Mouse (Mus musculus): ENCODE data around the gene Hs6st3. TPM values are rescaled to one million over a fixed set of nuclear protein-coding genes. Genes with fewer than 3 reads are reported as not detected.
"Not testable (repeated sequence)": the region's sequence is repeated elsewhere in the genome, so short reads cannot be mapped to it uniquely, and the experiment has no call there.

The Hs6st3 gene
- total RNA-seq, 4 experiments from 2014 or later: 58.0 to 69.9 (median 64.4) TPM

DNA sequence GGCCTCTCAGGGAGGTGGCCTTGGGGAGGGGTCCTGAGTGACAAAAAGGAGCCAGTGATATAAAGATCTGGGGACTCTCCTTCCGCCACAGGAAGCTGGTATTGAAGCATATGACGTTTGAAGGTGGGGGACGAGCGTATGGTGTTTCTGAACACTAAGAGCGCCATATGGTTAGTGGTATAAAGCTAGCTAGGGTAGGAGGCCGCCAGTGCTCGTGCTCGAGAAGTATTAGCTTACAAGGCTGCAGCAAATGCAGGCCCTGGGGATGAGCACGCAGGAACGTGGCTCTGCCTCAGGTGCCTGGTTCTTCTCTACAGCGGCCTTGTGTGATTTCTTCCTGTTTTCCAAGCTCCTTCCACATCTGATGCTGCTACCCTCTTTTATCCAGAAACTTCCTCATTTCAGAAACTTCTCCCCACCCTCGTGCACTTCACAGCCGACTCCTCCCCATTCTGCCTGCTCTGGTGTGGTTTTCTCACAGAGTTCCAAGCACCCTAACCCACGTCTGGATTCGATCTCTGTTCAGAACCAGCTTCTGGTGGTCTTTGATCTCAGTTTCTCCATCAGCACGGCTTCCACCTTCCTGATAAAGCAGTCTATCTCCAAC, 110.0 kb downstream of the Hs6st3 start:
- DNase-seq (ENCODE audit: low spot score in 2 of 2): peak; percentile 68 to 75

- no peak for DNase-seq (ENCODE audit: low spot score in 2 of 2)
Observed at GRCm38 (mm10) chr14:119250353-119250752, 112.2 kb downstream of the Hs6st3 start.

- DNase-seq (ENCODE audit: low spot score in 2 of 2): no peak
Observed at GRCm38 (mm10) chr14:119255396-119255795, 117.3 kb downstream of the Hs6st3 start.

- DNase-seq (ENCODE audit: low spot score in 2 of 2): no peak
Observed at GRCm38 (mm10) chr14:119257072-119257471, 118.9 kb downstream of the Hs6st3 start.

- no peak for DNase-seq (ENCODE audit: low spot score in 2 of 2)
Observed at GRCm38 (mm10) chr14:119260176-119260962, 122.2 kb downstream of the Hs6st3 start.

DNA sequence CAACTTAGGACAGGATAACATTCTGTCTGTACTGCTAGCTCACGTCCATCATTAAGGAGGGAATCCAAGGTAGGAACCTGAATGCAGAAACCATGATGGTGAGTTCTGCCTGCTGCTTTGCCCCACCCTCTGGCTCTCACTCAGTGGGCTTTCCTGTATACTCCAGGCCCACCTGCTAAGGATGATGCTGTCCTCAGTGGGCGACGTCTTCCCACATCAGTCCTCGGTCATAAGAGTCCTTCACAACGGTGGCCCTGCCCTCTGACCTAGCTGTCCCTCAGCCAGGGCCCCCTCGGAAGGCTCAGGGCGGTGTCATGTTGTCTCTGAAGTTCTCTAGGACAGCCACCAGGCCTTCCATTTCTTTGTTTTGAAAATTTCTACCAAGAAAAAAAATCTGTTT, 128.2 kb downstream of the Hs6st3 start:
- no peak for DNase-seq (ENCODE audit: low spot score in 2 of 2)

GRCm38 (mm10) chr14:119273088-119273487, 134.9 kb downstream of the Hs6st3 start:
- DNase-seq (ENCODE audit: low spot score in 2 of 2): no peak

GRCm38 (mm10) chr14:119278156-119278555, 140.0 kb downstream of the Hs6st3 start:
- DNase-seq (ENCODE audit: low spot score in 2 of 2): not testable (repeated sequence)

GRCm38 (mm10) chr14:119283951-119284350, 145.8 kb downstream of the Hs6st3 start:
- DNase-seq (ENCODE audit: low spot score in 2 of 2): no peak

DNA sequence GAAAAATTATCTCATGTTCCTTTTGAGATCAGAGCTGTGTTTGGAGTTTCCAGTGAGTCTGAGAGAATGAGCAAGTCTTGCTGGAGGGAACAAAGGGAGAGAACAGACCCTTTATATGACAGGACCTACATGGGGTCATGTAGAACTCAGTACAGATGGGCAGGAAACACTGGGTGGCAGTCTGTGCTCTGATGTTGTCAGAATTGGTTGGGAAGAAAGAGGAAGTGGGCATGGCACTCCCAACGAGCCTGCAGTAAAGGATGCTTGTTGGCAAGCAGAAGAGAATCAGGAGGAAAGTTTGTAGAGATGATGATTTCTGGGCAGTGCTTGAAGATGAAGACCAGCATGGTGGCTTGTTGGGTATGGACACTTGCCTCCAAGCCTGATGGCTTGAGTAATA, 151.5 kb downstream of the Hs6st3 start:
- DNase-seq (ENCODE audit: low spot score in 2 of 2): no peak

GRCm38 (mm10) chr14:119294071-119294470, 155.9 kb downstream of the Hs6st3 start:
- DNase-seq (ENCODE audit: low spot score in 2 of 2): no peak

GRCm38 (mm10) chr14:119306461-119306860, 168.3 kb downstream of the Hs6st3 start:
- DNase-seq (ENCODE audit: low spot score in 2 of 2): no peak

GRCm38 (mm10) chr14:119318379-119318778, 180.2 kb downstream of the Hs6st3 start:
- no peak for DNase-seq (ENCODE audit: low spot score in 2 of 2)

DNA sequence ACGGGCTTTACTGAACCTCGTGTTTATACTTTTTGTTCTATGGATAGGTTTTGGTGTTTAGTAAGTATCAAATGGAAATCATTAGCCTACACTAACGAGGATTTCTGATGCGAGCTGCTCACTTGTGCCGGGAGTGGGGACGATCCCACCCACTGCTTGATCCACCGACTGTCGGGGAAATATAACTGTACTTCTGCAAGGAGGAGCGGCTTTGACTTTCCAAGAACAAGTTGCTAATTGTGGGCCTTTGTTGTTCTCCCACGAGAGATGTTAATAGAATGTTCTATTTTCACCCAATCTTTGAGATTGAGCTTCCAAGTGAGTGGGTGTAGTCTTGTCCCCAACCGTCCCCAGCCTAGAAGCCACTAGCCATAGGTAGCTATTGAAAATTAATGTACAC, 209.1 kb downstream of the Hs6st3 start:
- no peak for DNase-seq (ENCODE audit: low spot score in 2 of 2)

- no peak for DNase-seq (ENCODE audit: low spot score in 2 of 2)
Observed at GRCm38 (mm10) chr14:119361414-119361813, 223.3 kb downstream of the Hs6st3 start.

DNA sequence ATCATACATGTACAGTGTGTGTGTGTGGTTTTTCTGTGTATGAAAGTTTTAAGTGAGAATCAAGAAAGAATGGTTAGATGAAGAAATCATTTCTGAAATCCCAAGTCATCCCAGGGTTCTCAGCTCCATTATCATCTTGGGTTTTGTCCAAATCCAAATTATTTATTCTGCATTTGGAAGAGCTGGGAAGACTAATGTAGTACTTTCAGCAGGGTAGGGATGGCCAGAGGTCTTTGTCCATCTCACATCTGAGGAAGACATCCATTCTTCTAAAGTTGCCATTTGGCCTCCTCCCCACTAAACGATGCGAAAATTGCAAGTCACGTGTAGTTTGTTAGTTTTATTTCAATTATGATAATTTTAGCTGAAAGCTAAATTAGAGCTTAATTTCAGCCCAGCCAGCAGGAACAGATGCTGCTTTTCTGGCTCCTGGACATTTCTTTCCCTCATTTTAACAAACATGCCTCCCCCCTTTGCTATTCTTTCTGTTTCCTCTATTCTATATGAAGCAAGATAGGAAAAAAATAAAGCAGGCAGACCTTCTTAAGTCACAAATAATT, 229.8 kb downstream of the Hs6st3 start:
- DNase-seq (ENCODE audit: low spot score in 2 of 2): no peak

DNA sequence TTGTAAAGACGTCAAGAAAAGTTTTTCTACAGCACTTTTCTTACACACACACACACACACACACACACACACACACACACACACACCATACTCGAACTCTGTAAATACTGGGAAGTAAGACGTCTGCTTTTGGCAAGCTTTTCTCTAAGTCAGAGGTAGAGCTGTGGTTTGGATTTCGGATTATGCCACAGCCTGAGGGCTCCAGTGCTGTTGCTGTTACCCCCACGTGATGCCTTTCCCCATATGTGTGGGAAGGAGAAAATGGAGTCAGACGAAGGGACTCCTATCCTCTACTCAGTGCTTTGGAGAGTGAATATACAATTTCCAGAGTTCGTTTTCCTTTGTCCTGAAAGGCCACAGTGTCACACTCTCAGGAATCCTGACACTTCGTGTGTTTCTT, 231.1 kb downstream of the Hs6st3 start:
- DNase-seq (ENCODE audit: low spot score in 2 of 2): no peak

DNA sequence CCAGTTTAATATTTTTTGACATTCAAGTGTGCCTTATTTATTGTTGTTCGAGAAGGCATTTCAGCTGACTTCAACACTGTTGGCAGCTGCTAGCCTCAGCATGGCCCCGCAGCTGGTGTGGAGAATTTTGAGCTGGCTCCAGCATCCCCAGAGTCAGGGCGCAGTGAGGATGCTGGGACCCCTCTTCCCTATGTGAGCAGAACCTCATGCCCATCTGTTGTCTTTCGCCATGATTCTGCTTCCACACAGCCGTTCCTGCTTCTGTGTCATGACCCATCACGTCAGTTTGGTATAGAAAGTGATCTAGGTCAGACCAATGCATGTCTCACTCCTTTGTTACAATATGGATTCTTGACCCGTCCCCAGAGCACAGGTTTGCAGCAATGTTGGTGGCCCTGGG, 231.9 kb downstream of the Hs6st3 start:
- no peak for DNase-seq (ENCODE audit: low spot score in 2 of 2)

- DNase-seq (ENCODE audit: low spot score in 2 of 2): no peak
Observed at GRCm38 (mm10) chr14:119379303-119379702, 241.2 kb downstream of the Hs6st3 start.

- peak; percentile 5 to 9 for DNase-seq (ENCODE audit: low spot score in 2 of 2)
Observed at GRCm38 (mm10) chr14:119401618-119402017, 263.5 kb downstream of the Hs6st3 start.

GRCm38 (mm10) chr14:119409334-119410050, 271.4 kb downstream of the Hs6st3 start:
- no peak for DNase-seq (ENCODE audit: low spot score in 2 of 2)

DNA sequence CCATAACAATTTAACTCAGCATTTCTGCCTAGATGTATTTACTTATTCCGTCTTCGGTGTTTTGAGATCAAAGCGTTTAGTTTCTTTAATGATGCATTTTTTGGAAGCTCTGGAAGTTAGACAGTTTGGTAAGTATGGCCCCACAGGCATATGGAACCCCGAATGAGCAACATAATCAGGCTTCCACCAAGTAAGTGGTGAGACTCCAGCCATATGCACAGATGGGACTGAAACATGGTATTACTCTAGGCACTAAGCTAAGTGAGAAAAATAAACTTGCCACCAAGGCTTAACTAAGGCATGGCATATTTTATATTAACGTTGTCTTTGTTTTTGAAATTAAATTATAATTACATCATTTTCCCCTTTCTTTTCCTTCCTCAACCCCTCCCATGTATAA, 284.8 kb downstream of the Hs6st3 start:
- no peak for DNase-seq (ENCODE audit: low spot score in 2 of 2)
